Mouse (Mus musculus) ovary, postnatal 14 days (tissue): Measurements from ENCODE around the gene 0610037L13Rik.
A peak's percentile ranks its signal among the peaks of the same experiment; 100 is the strongest.

Experiments used
- DNase-seq: peaks from one replicate; pipeline ENCODE4 v3.0.0; 2022; ENCODE audit warnings: low spot score

Gene 0610037L13Rik

DNA sequence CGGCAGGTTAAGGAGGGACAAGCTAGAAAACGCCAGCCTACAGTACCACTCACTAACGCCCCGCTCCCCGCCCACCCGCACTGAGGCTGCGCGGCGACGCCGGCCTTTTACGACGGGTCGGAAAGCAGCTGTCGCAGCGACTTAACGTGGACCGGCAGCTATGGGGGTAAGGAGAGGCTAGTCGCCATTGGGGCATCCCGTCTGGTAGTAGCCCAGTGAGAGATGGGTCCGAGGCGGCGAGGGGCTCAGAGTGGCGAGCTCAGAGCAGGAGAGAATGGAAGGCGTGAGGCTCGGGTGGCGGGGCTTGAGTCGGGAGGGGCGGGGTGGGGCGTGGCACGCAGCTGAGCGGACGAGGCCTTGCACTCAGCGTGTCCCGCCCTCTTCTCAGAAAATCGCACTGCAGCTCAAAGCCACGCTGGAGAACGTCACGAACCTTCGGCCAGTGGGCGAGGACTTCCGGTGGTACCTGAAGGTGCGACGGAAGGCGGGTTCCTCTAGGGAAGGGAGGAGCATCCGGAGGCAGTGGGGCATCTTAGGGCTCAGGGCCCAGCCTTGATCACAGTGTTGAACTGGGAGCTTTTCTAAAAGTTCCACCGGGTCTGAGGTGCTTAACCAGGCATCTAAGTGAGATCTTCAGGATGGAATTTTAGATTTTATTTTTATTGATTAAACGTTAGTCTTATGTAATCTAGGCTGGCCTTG is at the start of gene 0610037L13Rik:
0610037L13Rik (plus strand) TSS at position 83 of the 702 bp plus-strand sequence.
- peak; percentile 88 for DNase-seq

DNA sequence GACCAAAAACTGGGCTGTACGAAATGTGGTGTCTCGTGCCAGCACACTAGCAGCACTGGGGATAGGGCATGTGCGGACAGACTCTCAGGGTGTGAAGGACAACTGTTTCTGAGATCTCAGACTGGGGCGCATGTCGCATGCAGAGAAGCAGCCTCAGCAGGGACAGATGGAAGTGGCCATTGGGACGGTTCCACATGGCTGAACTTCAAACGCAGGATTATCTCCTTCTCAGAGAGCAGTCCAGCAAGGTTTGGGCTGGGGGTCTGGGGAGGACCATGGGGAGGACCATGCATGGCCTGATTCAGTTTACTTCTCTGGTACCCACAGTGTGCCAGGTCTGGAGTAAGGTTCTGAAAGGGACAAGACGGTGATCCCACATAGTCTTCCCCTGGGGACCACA is 45.9 kb upstream of the 0610037L13Rik start:
- no peak for DNase-seq

DNA sequence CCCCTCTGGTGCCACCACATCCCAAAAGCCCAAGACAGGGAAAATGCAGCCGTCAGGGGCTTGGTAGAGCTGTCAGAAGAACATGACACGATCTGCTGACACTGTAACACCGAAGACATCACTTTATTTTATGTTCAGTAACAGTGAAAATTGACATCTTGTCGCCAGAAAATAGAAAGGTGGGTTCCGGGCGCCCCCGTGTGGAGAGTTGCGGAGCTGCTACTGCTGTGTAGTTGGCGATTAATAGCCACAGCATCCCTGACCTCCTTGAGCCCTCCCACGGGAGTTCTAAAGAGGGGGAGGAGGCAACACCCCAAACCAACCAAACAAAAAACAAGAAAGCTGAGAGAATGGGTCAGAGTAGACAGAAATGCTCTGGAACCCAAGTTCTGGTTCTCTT is 44.6 kb upstream of the 0610037L13Rik start:
- DNase-seq: peak; percentile 78

DNA sequence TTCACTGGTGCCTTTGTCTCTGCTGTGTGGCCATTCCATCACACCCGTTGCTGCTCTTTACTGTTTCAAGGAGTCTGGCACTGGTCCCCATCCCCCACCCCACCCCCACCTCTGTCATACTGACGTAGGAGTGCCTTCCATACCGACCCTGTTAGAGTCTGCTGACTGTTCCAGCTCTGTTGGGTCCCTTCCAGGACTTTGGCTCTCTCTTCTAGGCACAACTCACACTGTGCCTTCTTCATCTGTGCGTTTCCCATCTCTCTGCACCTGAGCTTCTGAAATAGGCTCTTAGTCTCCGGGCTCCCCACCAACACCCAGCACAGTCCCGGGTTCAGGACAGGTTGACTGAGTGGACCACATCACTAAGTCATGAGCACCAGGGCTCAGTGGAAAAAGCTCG is 42.8 kb upstream of the 0610037L13Rik start:
- DNase-seq: no peak

DNA sequence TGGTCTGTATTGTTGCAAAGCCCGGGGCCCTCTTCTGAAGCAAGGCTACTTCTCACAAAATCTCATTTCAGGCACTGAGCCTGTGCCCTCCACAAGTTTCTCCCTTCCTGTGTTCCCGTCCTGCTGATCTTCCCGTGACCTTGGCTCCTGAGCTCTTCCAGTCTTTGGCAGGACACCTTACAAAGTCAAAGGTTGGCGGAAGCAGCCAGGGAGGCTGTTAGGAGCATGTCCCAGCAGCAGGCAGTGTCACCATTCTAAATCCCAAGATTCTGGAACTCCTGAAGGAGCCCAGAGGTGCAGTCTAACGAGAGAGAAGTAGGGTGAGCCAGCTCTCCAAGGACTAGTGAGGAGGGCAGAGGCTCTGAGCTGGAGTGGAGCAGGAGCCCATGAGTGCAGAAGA is 41.1 kb upstream of the 0610037L13Rik start:
- DNase-seq: no peak

DNA sequence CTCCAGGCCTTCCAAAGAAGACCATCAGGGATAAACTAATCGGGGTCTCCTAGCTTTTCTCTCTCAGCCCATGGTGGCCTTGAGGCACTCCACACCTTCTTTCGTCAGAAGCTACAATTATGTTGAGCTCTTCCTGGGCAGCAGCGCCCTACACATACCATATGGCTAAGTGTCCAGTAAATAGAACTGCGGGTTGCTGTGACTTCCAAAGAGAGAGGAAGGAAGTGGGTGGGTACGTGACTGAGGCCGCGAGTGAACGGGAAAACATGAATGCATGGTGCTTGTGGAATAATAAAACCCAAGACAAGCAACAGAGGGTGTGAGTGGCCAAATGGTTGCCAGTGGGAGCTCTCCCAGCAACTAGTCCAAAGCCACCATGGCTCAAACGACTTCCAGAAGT is 40.0 kb upstream of the 0610037L13Rik start:
- DNase-seq: no peak

DNA sequence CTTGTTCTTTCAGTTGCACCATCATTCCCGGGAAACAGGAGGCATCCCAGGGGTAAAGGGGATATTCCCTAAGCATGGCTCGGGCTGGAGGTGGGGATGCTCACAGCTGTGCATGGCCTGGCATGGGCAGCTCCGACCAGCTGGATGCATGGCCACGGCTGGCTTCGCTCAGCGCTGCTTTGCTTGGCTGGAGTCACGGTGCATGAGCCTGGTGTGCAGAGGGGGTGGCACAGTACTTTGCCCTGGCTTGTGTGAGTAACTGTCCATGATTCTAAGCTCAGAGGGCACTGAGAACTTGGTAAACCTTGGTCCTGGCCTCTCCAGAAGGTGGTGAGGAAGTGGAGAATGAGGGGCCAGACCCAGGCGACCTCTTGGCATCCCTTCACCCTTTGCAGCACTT is 39.5 kb upstream of the 0610037L13Rik start:
- DNase-seq: no peak

DNA sequence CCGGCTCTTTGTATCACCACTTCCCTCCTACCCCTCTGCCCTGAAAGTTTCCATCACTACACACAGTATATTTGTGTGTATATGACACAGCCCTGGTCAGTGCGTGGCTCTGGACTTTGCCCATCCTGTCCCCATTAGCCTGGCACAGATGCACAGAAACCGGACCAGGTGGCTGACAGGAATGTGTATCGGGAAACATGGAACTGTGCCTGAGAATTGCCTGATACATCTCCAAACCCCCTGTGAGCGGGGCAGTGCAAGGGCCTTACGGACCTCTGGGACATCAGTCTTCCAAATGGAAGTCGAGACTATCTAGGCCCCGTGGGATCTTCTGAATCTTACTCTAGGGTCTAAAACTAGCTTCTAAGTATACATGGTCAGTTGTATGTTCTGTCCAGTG is 36.3 kb upstream of the 0610037L13Rik start:
- DNase-seq: no peak

DNA sequence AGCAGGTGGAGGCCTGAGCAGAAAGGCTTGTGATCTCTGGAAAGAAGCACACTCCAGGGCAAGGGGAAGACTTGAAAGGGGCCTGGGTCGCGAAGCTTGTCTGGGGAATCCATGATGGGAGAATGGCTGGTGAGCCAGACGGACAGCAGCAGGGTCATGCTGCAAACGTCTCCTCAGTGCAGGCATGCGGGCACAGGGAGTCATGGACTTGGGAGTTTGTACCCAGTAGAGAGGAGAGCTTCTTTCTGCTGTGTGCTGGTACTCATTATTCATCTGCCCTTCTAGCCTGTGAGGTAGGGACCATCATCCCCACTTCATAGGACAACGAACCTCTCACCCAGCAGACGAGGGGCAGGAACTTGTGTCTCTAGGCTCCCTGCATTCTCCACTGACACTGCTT is 35.8 kb upstream of the 0610037L13Rik start:
- no peak for DNase-seq

DNA sequence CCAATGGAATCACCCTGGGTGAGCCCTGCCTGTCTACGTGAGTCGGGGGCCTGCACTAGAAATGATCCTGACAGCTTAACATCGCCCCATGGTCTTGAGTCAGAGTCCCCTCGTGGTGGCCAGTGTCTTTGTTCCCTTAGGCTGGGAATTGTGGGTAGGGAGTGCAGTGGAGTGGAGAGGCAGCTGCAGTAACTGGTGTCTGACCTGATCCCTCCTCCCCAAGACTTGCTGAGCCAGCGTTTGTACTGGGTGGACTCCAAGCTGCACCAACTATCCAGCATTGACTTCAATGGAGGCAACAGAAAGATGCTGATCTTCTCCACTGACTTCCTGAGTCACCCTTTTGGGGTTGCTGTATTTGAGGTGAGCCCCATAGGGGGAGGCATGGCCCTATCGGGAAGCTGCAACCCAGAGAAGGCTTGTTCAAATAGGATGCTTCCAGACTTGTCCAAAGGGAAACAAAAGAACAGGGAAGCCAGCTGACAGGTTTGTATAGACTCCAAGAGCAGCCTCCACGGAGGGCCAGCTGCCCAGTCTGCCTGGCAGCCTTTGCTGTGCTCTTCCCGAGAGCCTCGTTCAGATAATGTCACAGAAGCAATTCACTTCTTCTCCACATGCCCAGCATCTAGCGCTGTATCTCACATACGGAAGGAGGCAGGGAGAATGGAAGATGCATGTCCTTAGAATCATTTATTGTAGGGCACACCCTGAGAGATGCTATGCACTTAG is 32.5 kb upstream of the 0610037L13Rik start:
- DNase-seq: no peak

DNA sequence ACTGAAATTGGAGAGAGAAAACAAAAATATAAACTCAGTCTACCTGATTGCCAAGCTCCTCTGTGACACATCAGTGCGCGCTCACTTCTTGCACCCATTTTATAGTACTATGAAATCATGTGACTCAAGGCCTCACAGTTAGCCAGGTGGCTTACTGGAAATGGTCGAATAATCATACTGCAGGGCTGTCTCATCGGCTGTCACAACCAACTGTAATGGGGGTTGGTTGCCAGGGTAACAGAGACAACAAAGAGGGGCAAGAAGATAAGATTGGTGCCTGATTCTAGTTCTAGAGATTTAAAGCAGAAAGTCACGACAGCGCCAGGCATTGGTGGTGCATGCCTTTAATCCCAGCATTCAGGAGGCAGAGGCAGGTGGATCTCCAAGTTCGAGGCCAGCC is 30.6 kb upstream of the 0610037L13Rik start:
- no peak for DNase-seq

DNA sequence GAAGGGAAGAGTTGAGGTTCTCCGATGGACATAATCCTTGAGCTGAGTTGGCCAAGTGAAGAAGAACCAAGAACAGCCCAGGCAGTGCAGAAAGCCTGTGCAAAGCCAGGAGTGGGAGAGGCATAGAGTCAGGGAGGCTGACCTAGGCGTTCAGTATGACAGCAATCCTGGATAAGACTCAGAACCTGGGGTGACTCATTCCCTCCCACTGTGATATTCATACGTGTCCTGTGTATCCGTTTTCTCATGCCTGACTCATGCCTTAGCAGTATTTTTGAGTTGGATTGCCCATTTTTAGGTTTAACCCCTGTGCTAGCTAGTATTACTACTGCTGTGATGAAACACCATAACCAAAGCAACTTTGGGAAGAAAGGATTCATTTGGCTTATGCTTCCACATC is 24.7 kb upstream of the 0610037L13Rik start:
- no peak for DNase-seq

DNA sequence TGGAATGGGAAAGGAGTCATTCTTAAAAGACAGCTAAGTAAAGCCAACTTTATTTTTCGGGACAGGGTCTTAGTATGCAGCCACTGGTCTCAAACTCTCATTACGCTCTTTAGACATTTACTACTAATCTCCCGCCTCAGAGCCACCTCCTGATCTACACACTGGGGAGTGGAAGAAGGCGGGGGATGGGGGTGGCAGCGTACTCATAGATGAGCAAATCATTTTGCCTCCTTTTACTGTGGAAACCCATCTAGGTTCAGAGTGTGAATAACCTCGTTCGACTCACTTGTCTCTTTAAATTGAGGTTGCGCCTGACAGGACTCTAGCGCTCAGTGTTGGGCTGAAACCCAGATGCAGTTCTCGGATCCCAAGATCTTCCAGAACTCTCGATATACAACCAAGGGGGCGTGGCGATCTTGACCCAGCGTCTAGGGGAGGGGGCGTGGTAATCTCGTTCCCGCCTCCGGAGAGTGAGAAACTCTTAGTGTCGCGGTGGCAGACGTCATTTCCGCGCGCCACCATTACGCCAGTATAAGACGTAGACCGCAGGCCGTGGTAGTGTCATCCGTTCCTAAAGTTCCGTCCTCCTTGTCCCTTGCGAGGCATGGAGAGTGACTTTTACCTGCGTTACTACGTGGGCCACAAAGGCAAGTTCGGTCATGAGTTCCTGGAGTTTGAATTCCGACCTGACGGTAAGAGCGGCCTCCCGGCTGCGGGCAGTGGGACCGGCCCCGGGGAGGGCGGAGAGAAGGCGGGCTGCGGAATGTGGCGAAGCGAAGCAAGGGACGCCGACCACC is 10.2 kb upstream of the 0610037L13Rik start, which contains the start of gene Magoh:
Magoh (plus strand) TSS at position 502 of the 797 bp plus-strand sequence.
- peak; percentile 94 for DNase-seq

DNA sequence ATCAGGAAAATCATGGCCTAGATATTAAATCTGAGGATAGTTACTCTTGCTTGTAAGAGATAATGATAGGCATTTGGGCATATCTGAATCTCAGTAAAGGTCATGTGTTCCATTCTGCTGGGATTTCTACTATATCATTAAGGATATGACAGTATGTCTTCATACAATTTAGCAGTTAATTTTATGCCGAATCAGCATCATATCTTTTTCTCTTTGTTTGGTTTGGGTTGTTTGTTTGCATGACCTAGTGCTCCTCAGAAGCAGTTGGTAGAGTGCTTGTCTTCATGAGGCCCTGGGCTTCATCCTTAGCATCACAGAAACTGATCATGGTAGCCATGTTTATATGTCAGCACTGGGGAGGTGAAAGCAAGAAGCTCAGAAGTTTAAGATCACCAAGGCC is 8.0 kb upstream of the 0610037L13Rik start:
- DNase-seq: no peak

DNA sequence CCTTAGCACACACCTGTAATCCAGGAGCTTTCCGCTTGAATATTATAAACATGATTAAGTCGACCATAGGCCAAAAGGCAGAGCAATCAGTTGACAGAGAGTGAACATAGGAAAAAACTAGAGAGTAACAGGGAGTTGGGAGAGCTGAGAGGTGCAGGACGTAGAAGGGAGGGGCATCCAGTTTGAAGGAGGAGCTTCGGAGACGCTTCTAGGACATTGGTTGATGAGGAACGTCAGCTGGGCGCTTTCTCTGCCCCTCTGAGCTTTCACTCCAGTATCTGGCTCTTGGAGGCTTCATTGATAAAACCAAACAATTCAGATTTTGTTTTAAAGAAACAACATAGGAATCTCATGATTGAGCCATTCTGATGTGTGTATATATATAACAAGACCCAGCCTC is 3.2 kb upstream of the 0610037L13Rik start:
- no peak for DNase-seq

DNA sequence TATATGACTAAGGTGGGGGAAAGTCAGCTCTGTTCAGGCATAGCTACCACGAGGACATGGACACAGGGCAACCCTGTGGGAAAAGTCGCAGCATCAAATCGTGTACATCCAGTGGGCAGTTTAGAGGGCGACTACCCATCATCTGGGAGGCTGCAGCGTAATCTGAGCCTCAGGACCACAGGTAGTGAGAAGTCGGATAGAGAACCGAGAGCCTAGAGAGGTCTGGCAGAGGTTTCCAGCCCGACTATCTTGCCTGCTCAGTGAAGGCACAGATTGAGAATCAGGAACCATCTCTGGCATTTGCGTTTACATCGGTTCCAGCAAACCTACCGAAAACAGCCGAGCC is 255 bp upstream of the 0610037L13Rik start:
- no peak for DNase-seq

DNA sequence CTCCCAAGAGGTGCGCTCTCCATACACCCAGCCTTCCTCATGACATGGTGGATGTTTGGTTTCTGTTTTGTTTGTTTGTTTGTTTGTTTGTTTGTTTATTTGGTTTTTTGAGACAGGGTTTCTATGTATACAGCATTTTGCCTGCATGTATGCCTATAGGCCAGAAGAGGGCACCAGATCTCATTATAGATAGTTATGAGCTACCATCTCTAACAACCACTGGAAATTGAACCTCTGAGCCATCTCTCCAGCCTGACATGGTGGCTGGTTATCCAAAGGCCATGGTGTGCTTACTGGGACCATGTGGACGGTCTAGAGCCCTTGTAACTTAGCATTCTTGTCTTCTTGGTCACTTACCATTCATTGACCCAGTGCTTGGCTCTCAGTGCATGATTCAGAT is 3.0 kb downstream of the 0610037L13Rik start:
- no peak for DNase-seq

DNA sequence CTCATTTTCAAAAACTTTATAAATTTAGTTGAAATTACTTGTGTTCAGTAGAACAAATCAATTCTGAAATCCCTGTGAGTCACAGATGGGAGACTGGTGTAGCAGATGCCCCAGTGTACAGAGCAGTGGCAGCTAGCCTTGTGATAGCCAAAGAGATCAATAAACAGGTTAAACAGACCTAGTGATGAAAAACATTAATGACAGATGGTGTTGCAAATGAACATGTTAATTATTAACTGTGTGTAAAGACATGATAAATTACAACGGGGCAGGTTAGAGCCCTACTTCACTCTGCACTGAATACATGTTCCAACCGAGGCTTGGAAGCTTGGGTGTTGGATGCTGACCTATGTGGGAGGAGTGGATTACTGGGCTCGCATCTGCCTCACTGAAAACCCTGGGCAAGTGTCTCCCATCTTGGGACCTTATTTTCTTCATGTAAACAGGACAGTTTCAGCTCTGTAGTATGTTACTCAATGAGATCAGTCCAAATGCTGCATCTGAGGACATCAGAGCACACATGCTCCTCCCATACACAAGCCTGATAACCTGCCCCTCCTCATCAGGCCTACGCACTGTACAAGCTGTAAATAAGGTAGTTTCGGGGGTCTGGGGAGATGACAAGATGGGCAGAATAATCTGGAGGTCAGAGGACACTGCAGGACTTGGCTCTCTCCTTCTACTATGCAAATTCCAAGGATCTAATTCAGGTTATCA is 9.8 kb downstream of the 0610037L13Rik start:
- no peak for DNase-seq

DNA sequence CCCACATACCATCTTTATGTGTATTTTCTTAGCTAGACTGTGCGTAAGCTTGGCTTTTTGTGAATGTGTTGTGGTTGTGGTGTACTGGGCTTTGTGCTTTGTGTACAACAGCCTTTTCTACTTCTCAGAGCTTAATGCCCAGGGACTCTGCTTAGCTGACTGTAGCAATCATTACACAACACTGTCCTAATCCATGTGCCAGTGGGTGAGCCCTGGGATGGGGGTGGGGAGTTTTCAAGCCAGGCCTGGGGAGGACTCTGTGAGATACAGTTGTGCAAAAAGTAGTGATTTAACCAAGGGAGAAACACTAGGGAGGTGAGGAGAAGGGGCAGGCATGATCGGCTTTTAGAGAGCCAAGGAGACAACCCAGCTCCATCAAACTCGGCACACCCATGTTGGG is 10.6 kb downstream of the 0610037L13Rik start:
- no peak for DNase-seq

DNA sequence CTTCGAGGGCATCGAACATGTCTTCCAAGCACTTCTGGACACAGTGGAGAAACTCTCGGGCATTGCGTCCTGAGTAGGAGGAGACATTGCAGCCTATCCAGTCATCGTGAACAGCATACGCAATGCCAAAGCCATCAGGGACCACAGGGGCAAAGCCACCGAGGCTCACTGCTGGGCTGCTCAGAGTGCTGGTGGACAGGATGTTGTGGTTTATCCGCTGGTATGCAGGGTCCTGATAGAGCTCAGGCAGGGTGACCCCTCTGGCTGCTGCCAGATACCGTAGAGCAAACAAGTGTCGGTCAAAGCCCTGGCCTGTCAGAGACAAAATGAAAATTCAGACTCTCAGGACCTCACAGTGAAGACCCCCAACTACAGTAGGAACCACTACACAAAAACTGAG is 14.6 kb downstream of the 0610037L13Rik start:
- DNase-seq: no peak

DNA sequence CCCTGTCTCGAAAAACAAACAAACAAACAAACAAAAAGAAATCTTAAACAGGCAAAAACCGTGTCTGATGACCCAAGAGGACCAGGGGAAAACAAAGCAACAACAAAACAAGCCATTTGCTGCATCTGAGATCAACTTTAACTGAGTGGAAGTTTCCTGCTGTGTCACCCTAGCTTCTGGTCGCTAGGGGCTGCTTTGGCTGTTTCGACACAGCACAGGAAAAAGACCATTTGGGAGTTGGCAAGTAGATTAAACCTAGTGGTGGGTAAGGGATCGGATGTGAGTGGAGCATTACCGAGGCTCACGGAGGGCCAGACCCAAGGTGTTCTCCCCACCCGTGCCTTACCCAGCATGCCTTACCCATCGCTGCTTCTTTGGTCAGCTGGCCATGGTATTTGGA is 16.9 kb downstream of the 0610037L13Rik start:
- no peak for DNase-seq

DNA sequence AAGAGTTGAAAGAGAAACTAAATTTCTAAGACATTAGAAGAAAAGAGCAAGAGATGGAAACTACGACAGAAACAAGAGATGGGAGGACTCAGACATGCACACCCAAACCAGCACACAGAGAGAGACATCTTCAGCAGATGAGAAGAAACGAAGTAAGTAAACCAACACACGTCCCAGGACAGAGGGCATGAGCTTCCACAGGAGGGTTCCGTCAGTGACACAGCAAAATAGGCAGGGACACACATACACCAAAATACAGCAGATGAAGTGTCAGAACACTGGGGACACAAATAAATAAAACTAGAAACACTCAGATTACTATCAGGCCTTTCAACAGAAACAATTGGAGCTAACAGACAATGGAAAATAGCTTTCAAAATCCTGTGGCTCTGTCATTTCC is 20.4 kb downstream of the 0610037L13Rik start:
- DNase-seq: no peak
